Comparison of ENCODE assay signal across 21 mouse cellular contexts in the genomic region with DNA sequence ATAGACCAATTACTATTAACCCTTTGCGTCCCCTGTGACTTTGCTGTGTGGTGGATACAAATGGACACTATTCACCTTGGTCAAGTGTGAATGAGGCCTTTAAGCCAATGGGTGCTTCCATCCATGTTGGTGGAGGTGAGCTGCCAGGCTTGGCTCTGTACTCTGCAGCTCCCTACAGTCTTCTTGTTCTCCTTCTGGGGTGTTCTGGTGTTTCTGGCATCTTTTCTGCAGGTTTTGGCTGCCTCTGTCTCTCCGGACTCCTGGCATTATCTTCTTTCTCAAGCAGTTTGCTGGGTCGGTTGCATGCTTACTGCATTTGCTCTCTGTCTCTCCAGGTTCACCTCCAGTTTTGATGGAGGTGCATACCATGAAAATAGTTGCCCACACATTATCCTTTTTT. TPM values are rescaled to one million over a fixed set of nuclear protein-coding genes. Genes with fewer than 3 reads are reported as not detected.
A peak's percentile ranks its signal among the peaks of the same experiment; 100 is the strongest.
DNase-seq lines count a peak whose midpoint lies in the region; TF ChIP-seq lines count a peak whose summit lies in the region.
"Had no signal": no experiment of that assay in that cellular context is flagged by ENCODE, and none has a peak within 500 bp of the region (broad histone marks: within the 10 kb centered on the region; RNA-seq: fewer than 3 reads in every experiment).

No protein-coding gene starts in this region.

- no peak for DNase-seq in gastrocnemius, adult 2 months
- no peak for DNase-seq in gastrocnemius, postnatal 10 days
- peak; percentile 3 for DNase-seq in kidney, postnatal 10 days
- DNase-seq in kidney, adult 11 months = no peak
- DNase-seq: adrenal gland, postnatal 14 days; cerebellum, adult 11-12 months; cerebellum, adult 8-10 months; cerebellum, postnatal 14 days; gastrocnemius, postnatal 36 days; heart, postnatal 14 days had no signal

- H3K4me2 ChIP-seq in myocyte (ENCODE audit: low read depth) = peak overlapping the region; percentile 60
- H3K4me2 ChIP-seq: forebrain, embryonic 15.5 days; heart, embryonic 13.5 days; hindbrain, embryonic 12.5 days; hindbrain, embryonic 15.5 days had no signal

- TF ChIP-seq CTCF in gastrocnemius, adult 2 months (IDR thresholded peaks at IDR 0.05) = no peak

- peak overlapping the region; percentile 49 for H3K27ac ChIP-seq in gastrocnemius, adult 2 months
- peak overlapping the region; percentile 46; the same call in 1 of the 2 replicates for H3K27ac ChIP-seq in brown adipose tissue, adult 24 weeks (replicated peaks; ENCODE audit: low read depth, low read length)
- H3K27ac ChIP-seq: forebrain, embryonic 10.5 days; forebrain, embryonic 15.5 days; heart, embryonic 13.5 days; hindbrain, embryonic 12.5 days; hindbrain, embryonic 15.5 days had no signal

- intact Hi-C loops in gastrocnemius, adult 2 months (cut with DNase I) = no loop called here

- no peaks in the 10 kb centered on the region for H3K36me3 ChIP-seq in myocyte (ENCODE audit: control insufficient read depth, insufficient read depth)
- H3K36me3 ChIP-seq: forebrain, embryonic 15.5 days; heart, embryonic 13.5 days; hindbrain, embryonic 15.5 days had no signal

- no peaks in the 10 kb centered on the region for H3K27me3 ChIP-seq in myocyte (ENCODE audit: control insufficient read depth, insufficient read depth, insufficient read length)
- H3K27me3 ChIP-seq: forebrain, embryonic 15.5 days; heart, embryonic 13.5 days; hindbrain, embryonic 12.5 days; hindbrain, embryonic 15.5 days had no signal

- H3K79me2 ChIP-seq in myocyte (ENCODE audit: control insufficient read depth, insufficient read depth) = peaks cover 93% of the 10 kb centered on the region

- H3ac ChIP-seq in myocyte (ENCODE audit: control insufficient read depth, insufficient read length) = no peak overlapping the region

- no peak for TF ChIP-seq POLR2A in myocyte (IDR thresholded peaks at IDR 0.05; ENCODE audit: insufficient read length, low read depth)

- H3K4me1 ChIP-seq in brown adipose tissue, adult 24 weeks (ENCODE audit: control insufficient read depth, insufficient read depth, insufficient read length, low read length) = peaks cover 56% of the 10 kb centered on the region

- H3K4me3 ChIP-seq in gastrocnemius, adult 2 months = no peak overlapping the region
- H3K4me3 ChIP-seq in brown adipose tissue, adult 24 weeks (ENCODE audit: insufficient read depth, low read depth, low read length) = no peak overlapping the region
- H3K4me3 ChIP-seq in myocyte = no peak overlapping the region
- H3K4me3 ChIP-seq: forebrain, embryonic 10.5 days; forebrain, embryonic 15.5 days; heart, embryonic 13.5 days; hindbrain, embryonic 12.5 days; hindbrain, embryonic 15.5 days had no signal

TF ChIP-seq in myocyte, 11 proteins besides CTCF, POLR2A, EP300 and RAD21:
- TF ChIP-seq SRF (IDR thresholded peaks at IDR 0.05; ENCODE audit: control insufficient read depth, insufficient read length, low read depth) (no peak), MYOD1 (IDR thresholded peaks at IDR 0.05; ENCODE audit: control insufficient read depth in 1 of 3, insufficient read length in 2 of 3, low read depth in 2 of 3) (no peak), REST (IDR thresholded peaks at IDR 0.05; ENCODE audit: insufficient read depth, insufficient read length) (no peak)

RNA-seq across cellular contexts. Expression of a gene that starts 7.2 kb away (rescaled TPM):
- total RNA-seq in gastrocnemius, adult 2 months (2021) = 1 to 10 TPM; 6.1 to 8.1 TPM
- total RNA-seq in gastrocnemius, postnatal 10 days (2021) = 100 to 1,000 TPM in 1 of 2 experiments, 10 to 100 TPM in 1; 83.3 to 107 TPM
- polyA plus RNA-seq in brown adipose tissue, adult 24 weeks (2012; ENCODE audit: insufficient read depth, insufficient read length, missing spikeins) = 21.5 and 26.4 TPM in 2 replicates
- 50.5 TPM for polyA plus RNA-seq in myocyte (2012; fragmentation: generic; extraction: Trizol)
- total RNA-seq: granulocyte monocyte progenitor cell, adult 5-6 weeks; hematopoietic stem cell, adult 5-6 weeks; MEL had no signal
- polyA plus RNA-seq: CD4-positive, CD25-positive, alpha-beta regulatory T cell, adult 4 months had no signal

Comparison
In these comparisons a context has a peak if more than half of its experiments do, and no peak if none do; other contexts are left out.
1. RNA of a gene that starts 7.2 kb away (total RNA-seq): 83.3 to 107 TPM in gastrocnemius, postnatal 10 days; 6.1 to 8.1 TPM in gastrocnemius, adult 2 months; every median in the first group is over 4 times any median in the second.